Mouse (Mus musculus): ENCODE results near the gene Clint1. TPM values are rescaled to one million over a fixed set of nuclear protein-coding genes. Genes with fewer than 3 reads are reported as not detected.

The Clint1 gene
- polyA plus RNA-seq, 1 experiment from 2014 or later = 102 TPM

GRCm38 (mm10) chr11:45892861-45893360 is 41.1 kb downstream of the Clint1 start:
- Histone ChIP-seq H3K9me3 (ENCODE audit: control insufficient read depth, low read length) (no peaks in the 10 kb centered on the region), H3K4me3 (ENCODE audit: low read depth, low read length) (no peak overlapping the region), H3K27ac (ENCODE audit: low read depth, low read length) (no peak overlapping the region), H3K4me1 (replicated peaks; ENCODE audit: control insufficient read depth, insufficient read depth, low read length) (no peaks in the 10 kb centered on the region), H3K36me3 (ENCODE audit: control insufficient read depth, insufficient read depth, low read length) (peaks cover 36% of the 10 kb centered on the region), H3K27me3 (replicated peaks; ENCODE audit: control insufficient read depth, insufficient read depth, low read length) (no peaks in the 10 kb centered on the region), H3K9ac (ENCODE audit: low read depth, low read length) (no peak overlapping the region), H3K4me2 (no peak overlapping the region)
- WGBS = 94% methylated on average over 5 of the region's 5 CpGs
- no peak for ATAC-seq (replicated peaks; ENCODE audit: low FRiP score)
- DNase-seq (ENCODE audit: low spot score) = no peak

GRCm38 (mm10) chr11:45897392-45897791 is 45.5 kb downstream of the Clint1 start:
- no peak for DNase-seq (ENCODE audit: low spot score)
- no peaks in the 10 kb centered on the region for H3K4me1 ChIP-seq (replicated peaks; ENCODE audit: control insufficient read depth, insufficient read depth, low read length)
- no peak overlapping the region for H3K27ac ChIP-seq (ENCODE audit: low read depth, low read length)
- WGBS = 92% methylated on average over 2 of the region's 2 CpGs
- H3K27me3 ChIP-seq (replicated peaks; ENCODE audit: control insufficient read depth, insufficient read depth, low read length) = no peaks in the 10 kb centered on the region
- H3K36me3 ChIP-seq (ENCODE audit: control insufficient read depth, insufficient read depth, low read length) = peaks cover 29% of the 10 kb centered on the region
- no peak overlapping the region for H3K4me2 ChIP-seq
- ATAC-seq (replicated peaks; ENCODE audit: low FRiP score) = no peak
- no peaks in the 10 kb centered on the region for H3K9me3 ChIP-seq (ENCODE audit: control insufficient read depth, low read length)
- no peak overlapping the region for H3K9ac ChIP-seq (ENCODE audit: low read depth, low read length)
- H3K4me3 ChIP-seq (ENCODE audit: low read depth, low read length) = no peak overlapping the region

- Histone ChIP-seq H3K4me3 (ENCODE audit: low read depth, low read length) (no peak overlapping the region), H3K27ac (ENCODE audit: low read depth, low read length) (no peak overlapping the region), H3K9me3 (ENCODE audit: control insufficient read depth, low read length) (no peaks in the 10 kb centered on the region), H3K36me3 (ENCODE audit: control insufficient read depth, insufficient read depth, low read length) (peaks cover 18% of the 10 kb centered on the region), H3K4me1 (replicated peaks; ENCODE audit: control insufficient read depth, insufficient read depth, low read length) (no peaks in the 10 kb centered on the region; the same call in 1 of the 2 replicates), H3K4me2 (no peak overlapping the region), H3K27me3 (replicated peaks; ENCODE audit: control insufficient read depth, insufficient read depth, low read length) (no peaks in the 10 kb centered on the region), H3K9ac (ENCODE audit: low read depth, low read length) (no peak overlapping the region)
- DNase-seq (ENCODE audit: low spot score) (no peak), ATAC-seq (replicated peaks; ENCODE audit: low FRiP score) (no peak)
- 89% methylated on average over 11 of the region's 11 CpGs for WGBS
Observed at GRCm38 (mm10) chr11:45900233-45901015, 48.6 kb downstream of the Clint1 start.

- ATAC-seq (replicated peaks; ENCODE audit: low FRiP score) = peak; percentile 99
- 0 out of 2 replicates have a peak overlapping the region, but pooled peaks have one; percentile 34 for H3K9ac ChIP-seq (ENCODE audit: low read depth, low read length)
- H3K36me3 ChIP-seq (ENCODE audit: control insufficient read depth, insufficient read depth, low read length) = peaks cover 27% of the 10 kb centered on the region; the same call in 1 of the 2 replicates
Observed at GRCm38 (mm10) chr11:45906109-45906786, 54.4 kb downstream of the Clint1 start.

GRCm38 (mm10) chr11:45907301-45907700 is 55.5 kb downstream of the Clint1 start:
- peaks cover 31% of the 10 kb centered on the region; the same call in 1 of the 2 replicates for H3K36me3 ChIP-seq (ENCODE audit: control insufficient read depth, insufficient read depth, low read length)
- H3K9me3 ChIP-seq (ENCODE audit: control insufficient read depth, low read length) = no peaks in the 10 kb centered on the region
- 89% methylated on average over 5 of the region's 5 CpGs for WGBS
- H3K4me2 ChIP-seq = no peak overlapping the region
- H3K4me3 ChIP-seq (ENCODE audit: low read depth, low read length) = no peak overlapping the region
- no peak for ATAC-seq (replicated peaks; ENCODE audit: low FRiP score)
- no peak overlapping the region for H3K9ac ChIP-seq (ENCODE audit: low read depth, low read length)
- H3K27ac ChIP-seq (ENCODE audit: low read depth, low read length) = no peak overlapping the region
- H3K27me3 ChIP-seq (replicated peaks; ENCODE audit: control insufficient read depth, insufficient read depth, low read length) = no peaks in the 10 kb centered on the region
- DNase-seq (ENCODE audit: low spot score) = no peak
- peaks cover 11% of the 10 kb centered on the region for H3K4me1 ChIP-seq (replicated peaks; ENCODE audit: control insufficient read depth, insufficient read depth, low read length)

More at GRCm38 (mm10) chr11:45906109-45906786, 54.4 kb downstream of the Clint1 start:
- 47% methylated on average over 8 of the region's 8 CpGs for WGBS
- peak overlapping the region; percentile 20; the same call in 1 of the 2 replicates for H3K4me2 ChIP-seq
- peak; percentile 45 for DNase-seq (ENCODE audit: low spot score)
- peak overlapping the region; percentile 58 for H3K27ac ChIP-seq (ENCODE audit: low read depth, low read length)
- no peaks in the 10 kb centered on the region for H3K9me3 ChIP-seq (ENCODE audit: control insufficient read depth, low read length)
- H3K4me3 ChIP-seq (ENCODE audit: low read depth, low read length) = no peak overlapping the region
- no peaks in the 10 kb centered on the region for H3K27me3 ChIP-seq (replicated peaks; ENCODE audit: control insufficient read depth, insufficient read depth, low read length)
- peaks cover 11% of the 10 kb centered on the region for H3K4me1 ChIP-seq (replicated peaks; ENCODE audit: control insufficient read depth, insufficient read depth, low read length)

- WGBS = 90% methylated on average over 7 of the region's 7 CpGs
- DNase-seq (ENCODE audit: low spot score) (no peak), ATAC-seq (replicated peaks; ENCODE audit: low FRiP score) (no peak)
- peaks cover 11% of the 10 kb centered on the region for H3K4me1 ChIP-seq (replicated peaks; ENCODE audit: control insufficient read depth, insufficient read depth, low read length)
- no peak overlapping the region for H3K4me2 ChIP-seq
- H3K9me3 ChIP-seq (ENCODE audit: control insufficient read depth, low read length) = no peaks in the 10 kb centered on the region
- no peak overlapping the region for H3K4me3 ChIP-seq (ENCODE audit: low read depth, low read length)
- no peaks in the 10 kb centered on the region for H3K27me3 ChIP-seq (replicated peaks; ENCODE audit: control insufficient read depth, insufficient read depth, low read length)
- H3K36me3 ChIP-seq (ENCODE audit: control insufficient read depth, insufficient read depth, low read length) = peaks cover 29% of the 10 kb centered on the region; the same call in 1 of the 2 replicates
- no peak overlapping the region for H3K27ac ChIP-seq (ENCODE audit: low read depth, low read length)
- no peak overlapping the region for H3K9ac ChIP-seq (ENCODE audit: low read depth, low read length)
Observed at GRCm38 (mm10) chr11:45908070-45908469, 56.2 kb downstream of the Clint1 start.

- 91% methylated on average over 7 of the region's 7 CpGs for WGBS
- ATAC-seq (replicated peaks; ENCODE audit: low FRiP score) (no peak), DNase-seq (ENCODE audit: low spot score) (no peak)
- no peak overlapping the region for H3K9ac ChIP-seq (ENCODE audit: low read depth, low read length)
- H3K4me3 ChIP-seq (ENCODE audit: low read depth, low read length) = no peak overlapping the region
- H3K27ac ChIP-seq (ENCODE audit: low read depth, low read length) = no peak overlapping the region
- H3K4me1 ChIP-seq (replicated peaks; ENCODE audit: control insufficient read depth, insufficient read depth, low read length) = peaks cover 11% of the 10 kb centered on the region
- H3K4me2 ChIP-seq = no peak overlapping the region
- peaks cover 25% of the 10 kb centered on the region; the same call in 1 of the 2 replicates for H3K36me3 ChIP-seq (ENCODE audit: control insufficient read depth, insufficient read depth, low read length)
- H3K9me3 ChIP-seq (ENCODE audit: control insufficient read depth, low read length) = no peaks in the 10 kb centered on the region
- H3K27me3 ChIP-seq (replicated peaks; ENCODE audit: control insufficient read depth, insufficient read depth, low read length) = no peaks in the 10 kb centered on the region
Observed at GRCm38 (mm10) chr11:45908894-45909293, 57.0 kb downstream of the Clint1 start.

GRCm38 (mm10) chr11:45910701-45911100 is 58.9 kb downstream of the Clint1 start:
- DNase-seq (ENCODE audit: low spot score) = no peak

More at GRCm38 (mm10) chr11:45910701-45911100, 58.9 kb downstream of the Clint1 start:
- H3K4me1 ChIP-seq (replicated peaks; ENCODE audit: control insufficient read depth, insufficient read depth, low read length) = peaks cover 10% of the 10 kb centered on the region
- no peak overlapping the region for H3K4me2 ChIP-seq
- no peaks in the 10 kb centered on the region for H3K9me3 ChIP-seq (ENCODE audit: control insufficient read depth, low read length)
- WGBS = 91% methylated on average over 5 of the region's 5 CpGs
- H3K4me3 ChIP-seq (ENCODE audit: low read depth, low read length) = no peak overlapping the region
- no peak overlapping the region for H3K9ac ChIP-seq (ENCODE audit: low read depth, low read length)
- no peak overlapping the region for H3K27ac ChIP-seq (ENCODE audit: low read depth, low read length)
- ATAC-seq (replicated peaks; ENCODE audit: low FRiP score) = no peak
- no peaks in the 10 kb centered on the region for H3K27me3 ChIP-seq (replicated peaks; ENCODE audit: control insufficient read depth, insufficient read depth, low read length)
- peaks cover 23% of the 10 kb centered on the region; the same call in 1 of the 2 replicates for H3K36me3 ChIP-seq (ENCODE audit: control insufficient read depth, insufficient read depth, low read length)

All from liver, embryonic 11.5 days (tissue).